Mouse (Mus musculus): ENCODE data around the gene Fam155a. TPM values are rescaled to one million over a fixed set of nuclear protein-coding genes. Genes with fewer than 3 reads are reported as not detected.

Gene Fam155a
- total and polyA plus RNA-seq, 2 experiments from 2014 or later: 0.04 to 1.4 TPM

GRCm38 (mm10) chr8:9470114-9470513, 300.8 kb downstream of the Fam155a start:
- H3K4me2 ChIP-seq (ENCODE audit: low read depth, low read length): no peak overlapping the region
- no peak for ATAC-seq (ENCODE audit: insufficient read depth, low read depth)
- H3K4me3 ChIP-seq (ENCODE audit: low read depth, low read length): no peak overlapping the region
- no peaks in the 10 kb centered on the region for H3K4me1 ChIP-seq (ENCODE audit: control insufficient read depth, insufficient read depth)
- no peak overlapping the region for H3K27ac ChIP-seq (ENCODE audit: low read depth)
- no peaks in the 10 kb centered on the region for H3K36me3 ChIP-seq (replicated peaks; ENCODE audit: control insufficient read depth, insufficient read depth, low read length)
- DNase-seq (ENCODE audit: low spot score): no peak
- no peaks in the 10 kb centered on the region for H3K27me3 ChIP-seq (ENCODE audit: control insufficient read depth, insufficient read depth, low read length)
- 49% methylated on average over 3 of the region's 3 CpGs for WGBS
- H3K9me3 ChIP-seq (replicated peaks; ENCODE audit: control insufficient read depth, low read length): no peaks in the 10 kb centered on the region
- TF ChIP-seq CTCF (IDR thresholded peaks at IDR 0.05; ENCODE audit: low read depth) (no peak), EP300 (IDR thresholded peaks at IDR 0.05; ENCODE audit: low read depth) (no peak)
- no peak overlapping the region for H3K9ac ChIP-seq (replicated peaks; ENCODE audit: low read depth, low read length)

- H3K36me3 ChIP-seq (replicated peaks; ENCODE audit: control insufficient read depth, insufficient read depth, low read length): no peaks in the 10 kb centered on the region
- DNase-seq (ENCODE audit: low spot score): no peak
- H3K27ac ChIP-seq (ENCODE audit: low read depth): no peak overlapping the region
- no peaks in the 10 kb centered on the region for H3K27me3 ChIP-seq (ENCODE audit: control insufficient read depth, insufficient read depth, low read length)
- H3K9ac ChIP-seq (replicated peaks; ENCODE audit: low read depth, low read length): no peak overlapping the region
- ATAC-seq (ENCODE audit: insufficient read depth, low read depth): no peak
- no peak overlapping the region for H3K4me2 ChIP-seq (ENCODE audit: low read depth, low read length)
- no peaks in the 10 kb centered on the region for H3K4me1 ChIP-seq (ENCODE audit: control insufficient read depth, insufficient read depth)
- TF ChIP-seq EP300 (IDR thresholded peaks at IDR 0.05; ENCODE audit: low read depth) (no peak), CTCF (IDR thresholded peaks at IDR 0.05; ENCODE audit: low read depth) (no peak)
- WGBS: 26% methylated on average over 4 of the region's 4 CpGs
- H3K4me3 ChIP-seq (ENCODE audit: low read depth, low read length): no peak overlapping the region
- H3K9me3 ChIP-seq (replicated peaks; ENCODE audit: control insufficient read depth, low read length): no peaks in the 10 kb centered on the region
Observed at GRCm38 (mm10) chr8:9461111-9461510, 309.9 kb downstream of the Fam155a start.

- WGBS: 55% methylated on average over 2 of the region's 2 CpGs
- no peak overlapping the region for H3K4me2 ChIP-seq (ENCODE audit: low read depth, low read length)
- no peak for ATAC-seq (ENCODE audit: insufficient read depth, low read depth)
- no peaks in the 10 kb centered on the region for H3K4me1 ChIP-seq (ENCODE audit: control insufficient read depth, insufficient read depth)
- no peak for DNase-seq (ENCODE audit: low spot score)
- no peaks in the 10 kb centered on the region for H3K27me3 ChIP-seq (ENCODE audit: control insufficient read depth, insufficient read depth, low read length)
- TF ChIP-seq EP300 (IDR thresholded peaks at IDR 0.05; ENCODE audit: low read depth) (no peak), CTCF (IDR thresholded peaks at IDR 0.05; ENCODE audit: low read depth) (no peak)
- H3K4me3 ChIP-seq (ENCODE audit: low read depth, low read length): no peak overlapping the region
- H3K36me3 ChIP-seq (replicated peaks; ENCODE audit: control insufficient read depth, insufficient read depth, low read length): no peaks in the 10 kb centered on the region
- no peaks in the 10 kb centered on the region for H3K9me3 ChIP-seq (replicated peaks; ENCODE audit: control insufficient read depth, low read length)
- H3K9ac ChIP-seq (replicated peaks; ENCODE audit: low read depth, low read length): no peak overlapping the region
- no peak overlapping the region for H3K27ac ChIP-seq (ENCODE audit: low read depth)
Observed at GRCm38 (mm10) chr8:9460707-9461106, 310.3 kb downstream of the Fam155a start.

- Histone ChIP-seq H3K27ac (ENCODE audit: low read depth) (no peak overlapping the region), H3K4me2 (ENCODE audit: low read depth, low read length) (no peak overlapping the region), H3K9ac (replicated peaks; ENCODE audit: low read depth, low read length) (no peak overlapping the region), H3K4me1 (ENCODE audit: control insufficient read depth, insufficient read depth) (no peaks in the 10 kb centered on the region), H3K4me3 (ENCODE audit: low read depth, low read length) (no peak overlapping the region), H3K9me3 (replicated peaks; ENCODE audit: control insufficient read depth, low read length) (no peaks in the 10 kb centered on the region), H3K36me3 (replicated peaks; ENCODE audit: control insufficient read depth, insufficient read depth, low read length) (no peaks in the 10 kb centered on the region), H3K27me3 (ENCODE audit: control insufficient read depth, insufficient read depth, low read length) (no peaks in the 10 kb centered on the region)
- 76% methylated on average over 11 of the region's 11 CpGs for WGBS
- TF ChIP-seq CTCF (IDR thresholded peaks at IDR 0.05; ENCODE audit: low read depth) (no peak), EP300 (IDR thresholded peaks at IDR 0.05; ENCODE audit: low read depth) (no peak)
- ATAC-seq (ENCODE audit: insufficient read depth, low read depth) (no peak), DNase-seq (ENCODE audit: low spot score) (no peak)
Observed at GRCm38 (mm10) chr8:9458614-9459013, 312.3 kb downstream of the Fam155a start.

GRCm38 (mm10) chr8:9455138-9455537, 315.8 kb downstream of the Fam155a start:
- TF ChIP-seq EP300 (IDR thresholded peaks at IDR 0.05; ENCODE audit: low read depth): no peak
- TF ChIP-seq CTCF (IDR thresholded peaks at IDR 0.05; ENCODE audit: low read depth): no peak
- Histone ChIP-seq H3K27me3 (ENCODE audit: control insufficient read depth, insufficient read depth, low read length) (no peaks in the 10 kb centered on the region), H3K27ac (ENCODE audit: low read depth) (no peak overlapping the region), H3K9me3 (replicated peaks; ENCODE audit: control insufficient read depth, low read length) (no peaks in the 10 kb centered on the region), H3K4me3 (ENCODE audit: low read depth, low read length) (no peak overlapping the region), H3K36me3 (replicated peaks; ENCODE audit: control insufficient read depth, insufficient read depth, low read length) (no peaks in the 10 kb centered on the region), H3K4me2 (ENCODE audit: low read depth, low read length) (no peak overlapping the region), H3K4me1 (ENCODE audit: control insufficient read depth, insufficient read depth) (no peaks in the 10 kb centered on the region), H3K9ac (replicated peaks; ENCODE audit: low read depth, low read length) (no peak overlapping the region)
- 56% methylated on average over 4 of the region's 4 CpGs for WGBS
- ATAC-seq (ENCODE audit: insufficient read depth, low read depth) (no peak), DNase-seq (ENCODE audit: low spot score) (no peak)

- no peaks in the 10 kb centered on the region for H3K27me3 ChIP-seq (ENCODE audit: control insufficient read depth, insufficient read depth, low read length)
- no peak overlapping the region for H3K9ac ChIP-seq (replicated peaks; ENCODE audit: low read depth, low read length)
- ATAC-seq (ENCODE audit: insufficient read depth, low read depth) (no peak), DNase-seq (ENCODE audit: low spot score) (no peak)
- 74% methylated on average over 5 of the region's 5 CpGs for WGBS
- no peaks in the 10 kb centered on the region for H3K36me3 ChIP-seq (replicated peaks; ENCODE audit: control insufficient read depth, insufficient read depth, low read length)
- H3K27ac ChIP-seq (ENCODE audit: low read depth): no peak overlapping the region
- H3K4me2 ChIP-seq (ENCODE audit: low read depth, low read length): no peak overlapping the region
- H3K4me3 ChIP-seq (ENCODE audit: low read depth, low read length): no peak overlapping the region
- H3K4me1 ChIP-seq (ENCODE audit: control insufficient read depth, insufficient read depth): no peaks in the 10 kb centered on the region
- no peaks in the 10 kb centered on the region for H3K9me3 ChIP-seq (replicated peaks; ENCODE audit: control insufficient read depth, low read length)
- TF ChIP-seq EP300 (IDR thresholded peaks at IDR 0.05; ENCODE audit: low read depth) (no peak), CTCF (IDR thresholded peaks at IDR 0.05; ENCODE audit: low read depth) (no peak)
Observed at GRCm38 (mm10) chr8:9453742-9454141, 317.2 kb downstream of the Fam155a start.

All from heart, postnatal 0 days (tissue).